Mouse (Mus musculus) heart, embryonic 13.5 days (tissue): ENCODE data around the gene Olfr1043. TPM values are rescaled to one million over a fixed set of nuclear protein-coding genes. Genes with fewer than 3 reads are reported as not detected.
"Not testable (repeated sequence)": the region's sequence is repeated elsewhere in the genome, so short reads cannot be mapped to it uniquely, and the experiment has no call there.

Source experiments
- ATAC-seq: fragments of 200-750 bp; cut with Nextera tagmentation; 2 replicates; pipeline ENCODE4 v1.8.0; 2017; ENCODE audit warnings: moderate TSS enrichment; ENCODE audit not compliant: insufficient number of reproducible peaks, low FRiP score, low TSS enrichment; ENCODE audit errors: extremely low read depth
- H3K27ac ChIP-seq: fragments of 300-500 bp; sonication (generic); replicated peaks from 2 replicates; pipeline ENCODE4 v1.5.1; 2015; ENCODE audit warnings: moderate library complexity, mild to moderate bottlenecking, inconsistent platforms
- H3K27me3 ChIP-seq: fragments of 300-500 bp; sonication (generic); replicated peaks from 2 replicates; pipeline ENCODE4 v1.6.1; 2015; ENCODE audit warnings: mild to moderate bottlenecking, inconsistent platforms
- H3K36me3 ChIP-seq: fragments of 300-500 bp; sonication (generic); 2 replicates; pipeline ENCODE4 v1.6.1; 2015; ENCODE audit warnings: mild to moderate bottlenecking, inconsistent platforms
- H3K4me1 ChIP-seq: fragments of 300-500 bp; sonication (generic); 2 replicates; pipeline ENCODE4 v1.6.1; 2015; ENCODE audit warnings: inconsistent platforms
- H3K4me2 ChIP-seq: fragments of 300-500 bp; sonication (generic); 2 replicates; pipeline ENCODE4 v1.6.1; 2015; ENCODE audit warnings: inconsistent platforms, mild to moderate bottlenecking, moderate library complexity
- H3K4me3 ChIP-seq: fragments of 300-500 bp; sonication (generic); 2 replicates; pipeline ENCODE4 v1.5.1; 2015; ENCODE audit warnings: moderate library complexity, mild to moderate bottlenecking, inconsistent platforms
- H3K9ac ChIP-seq: fragments of 300-500 bp; sonication (generic); 2 replicates; pipeline ENCODE4 v1.6.1; 2015; ENCODE audit warnings: inconsistent platforms, mild to moderate bottlenecking, moderate library complexity
- H3K9me3 ChIP-seq: fragments of 300-500 bp; sonication (generic); 2 replicates; pipeline ENCODE4 v1.6.1; 2016; ENCODE audit warnings: inconsistent platforms
- WGBS: fragments of 180-500 bp; shearing (Covaris S2); methylation state at CpG from one replicate; pipeline ENCODE4 v1.1.7; 2015; ENCODE audit warnings: mixed read lengths; 5-methylcytosine and 5-hydroxymethylcytosine counted together
- polyA plus RNA-seq: library from polyadenylated mRNA; unstranded; fragments of >200 nt; fragmentation: Nextera tagmentation; extraction: Ambion mirVana; gene quantifications from 2 replicates; pipeline ENCODE4 v1.2.1, GENCODE M21; 2015

Olfr1043 gene
- not detected in 2 replicates for polyA plus RNA-seq

GRCm38 (mm10) chr2:86167422-86167821, at the start of gene Olfr1043:
Gene Olfr1043 (minus strand): TSS chr2:86167522.
- ATAC-seq: no peak
- Histone ChIP-seq H3K4me1 (peaks cover 7% of the 10 kb centered on the region), H3K9ac (no peak within 1 kb of the TSS), H3K27me3 (no peaks in the 10 kb centered on the region), H3K4me3 (no peak within 1 kb of the TSS), H3K4me2 (no peak within 1 kb of the TSS), H3K27ac (no peak within 1 kb of the TSS), H3K9me3 (no peaks in the 10 kb centered on the region), H3K36me3 (no peaks in the 10 kb centered on the region)
- WGBS: 71% methylated on average over 2 of the region's 2 CpGs

- Histone ChIP-seq H3K9ac (no peak within 1 kb of the TSS), H3K9me3 (no peaks in the 10 kb centered on the region), H3K36me3 (no peaks in the 10 kb centered on the region), H3K4me2 (no peak within 1 kb of the TSS), H3K27ac (no peak within 1 kb of the TSS), H3K27me3 (no peaks in the 10 kb centered on the region), H3K4me3 (no peak within 1 kb of the TSS), H3K4me1 (no peaks in the 10 kb centered on the region)
- no peak for ATAC-seq
These were observed 35.6 kb upstream of the Olfr1043 start, which contains the start of gene Olfr1045 for GRCm38 (mm10) chr2:86202909-86203308. Gene Olfr1045 (minus strand): TSS chr2:86203009.

GRCm38 (mm10) chr2:86195863-86196262, 28.5 kb upstream of the Olfr1043 start:
- ATAC-seq: no peak
- 26% methylated on average over 1 of the region's 1 CpGs for WGBS
- Histone ChIP-seq H3K36me3 (no peaks in the 10 kb centered on the region), H3K27me3 (no peaks in the 10 kb centered on the region), H3K9me3 (peaks cover 6% of the 10 kb centered on the region), H3K4me3 (no peak overlapping the region), H3K4me2 (no peak overlapping the region), H3K9ac (no peak overlapping the region), H3K4me1 (no peaks in the 10 kb centered on the region), H3K27ac (no peak overlapping the region)

GRCm38 (mm10) chr2:86185583-86185982, 18.3 kb upstream of the Olfr1043 start, which contains the start of gene Olfr52:
Gene Olfr52 (minus strand): TSS chr2:86185683.
- no peak within 1 kb of the TSS for H3K9ac ChIP-seq
- H3K9me3 ChIP-seq: no peaks in the 10 kb centered on the region
- H3K4me3 ChIP-seq: no peak within 1 kb of the TSS
- H3K4me2 ChIP-seq: no peak within 1 kb of the TSS
- H3K36me3 ChIP-seq: no peaks in the 10 kb centered on the region
- no peak for ATAC-seq
- H3K27me3 ChIP-seq: no peaks in the 10 kb centered on the region
- H3K27ac ChIP-seq: no peak within 1 kb of the TSS
- H3K4me1 ChIP-seq: no peaks in the 10 kb centered on the region

- Histone ChIP-seq H3K4me1 (no peaks in the 10 kb centered on the region), H3K27ac (no peak overlapping the region), H3K9me3 (no peaks in the 10 kb centered on the region), H3K4me2 (no peak overlapping the region), H3K9ac (no peak overlapping the region), H3K4me3 (no peak overlapping the region), H3K36me3 (no peaks in the 10 kb centered on the region), H3K27me3 (no peaks in the 10 kb centered on the region)
- 77% methylated on average over 3 of the region's 3 CpGs for WGBS
- ATAC-seq: no peak
These were observed 12.6 kb upstream of the Olfr1043 start for GRCm38 (mm10) chr2:86179950-86180349.

GRCm38 (mm10) chr2:86177720-86178119, 10.4 kb upstream of the Olfr1043 start, which contains the start of gene Olfr1044:
Gene Olfr1044 (minus strand): TSS chr2:86177820.
- ATAC-seq: no peak
- no peaks in the 10 kb centered on the region for H3K4me1 ChIP-seq
- H3K27me3 ChIP-seq: no peaks in the 10 kb centered on the region
- H3K4me2 ChIP-seq: no peak within 1 kb of the TSS
- H3K9ac ChIP-seq: no peak within 1 kb of the TSS
- no peak within 1 kb of the TSS for H3K27ac ChIP-seq
- H3K36me3 ChIP-seq: no peaks in the 10 kb centered on the region
- no peaks in the 10 kb centered on the region for H3K9me3 ChIP-seq
- H3K4me3 ChIP-seq: no peak within 1 kb of the TSS

- H3K4me1 ChIP-seq, H3K27ac ChIP-seq, ATAC-seq, H3K27me3 ChIP-seq, H3K9ac ChIP-seq, H3K4me2 ChIP-seq, H3K9me3 ChIP-seq, H3K36me3 ChIP-seq, H3K4me3 ChIP-seq: not testable (repeated sequence)
- 71% methylated on average over 7 of the region's 7 CpGs for WGBS
These were observed 8.1 kb upstream of the Olfr1043 start for GRCm38 (mm10) chr2:86175422-86175821.

GRCm38 (mm10) chr2:86161738-86162137, 5.6 kb downstream of the Olfr1043 start, which contains the start of gene Olfr1042:
Gene Olfr1042 (minus strand): TSS chr2:86161838.
- 65% methylated on average over 2 of the region's 2 CpGs for WGBS
- Histone ChIP-seq H3K9ac (no peak within 1 kb of the TSS), H3K27me3 (no peaks in the 10 kb centered on the region), H3K36me3 (no peaks in the 10 kb centered on the region), H3K4me2 (no peak within 1 kb of the TSS), H3K4me1 (no peaks in the 10 kb centered on the region), H3K9me3 (no peaks in the 10 kb centered on the region), H3K27ac (no peak within 1 kb of the TSS), H3K4me3 (no peak within 1 kb of the TSS)
- no peak for ATAC-seq

GRCm38 (mm10) chr2:86146632-86147031, 20.7 kb downstream of the Olfr1043 start, which contains the start of gene Olfr1040:
Gene Olfr1040 (minus strand): TSS chr2:86146732.
- no peak for ATAC-seq
- 0 out of 2 replicates have a peak, but pooled peaks cover 4% of the 10 kb centered on the region for H3K9me3 ChIP-seq
- no peak within 1 kb of the TSS for H3K9ac ChIP-seq
- no peaks in the 10 kb centered on the region for H3K27me3 ChIP-seq
- no peak within 1 kb of the TSS for H3K27ac ChIP-seq
- no peaks in the 10 kb centered on the region for H3K36me3 ChIP-seq
- H3K4me1 ChIP-seq: no peaks in the 10 kb centered on the region
- no peak within 1 kb of the TSS for H3K4me2 ChIP-seq
- no peak within 1 kb of the TSS for H3K4me3 ChIP-seq
- WGBS: 66% methylated on average over 1 of the region's 1 CpGs

- Histone ChIP-seq H3K27ac (no peak within 1 kb of the TSS), H3K4me2 (no peak within 1 kb of the TSS), H3K9me3 (no peaks in the 10 kb centered on the region), H3K9ac (no peak within 1 kb of the TSS), H3K4me1 (no peaks in the 10 kb centered on the region), H3K4me3 (no peak within 1 kb of the TSS), H3K36me3 (no peaks in the 10 kb centered on the region), H3K27me3 (no peaks in the 10 kb centered on the region)
- 85% methylated on average over 1 of the region's 1 CpGs for WGBS
- no peak for ATAC-seq
These were observed 31.5 kb downstream of the Olfr1043 start, which contains the start of gene Olfr1039 for GRCm38 (mm10) chr2:86135828-86136227. Gene Olfr1039 (minus strand): TSS chr2:86135928.
